Mouse (Mus musculus) limb, embryonic 11.5 days (tissue): ENCODE measurements around the gene Abca1. TPM values are rescaled to one million over a fixed set of nuclear protein-coding genes. Genes with fewer than 3 reads are reported as not detected.

ENCODE experiments used
- ATAC-seq: fragments of 200-750 bp; cut with Nextera tagmentation; 2 replicates; pipeline ENCODE4 v1.8.0; 2017; ENCODE audit warnings: low read depth; ENCODE audit not compliant: insufficient number of reproducible peaks, low FRiP score, low TSS enrichment
- DNase-seq: peaks from one replicate; pipeline ENCODE4 v3.0.0-alpha.2; 2015; ENCODE audit warnings: low spot score
- H3K27ac ChIP-seq: fragments of 300-500 bp; sonication (generic); replicated peaks from 2 replicates; pipeline ENCODE4 v1.5.1; 2014; ENCODE audit warnings: low read depth, mild to moderate bottlenecking, low read length
- H3K27me3 ChIP-seq: fragments of 300-500 bp; sonication (generic); 2 replicates; pipeline ENCODE4 v1.6.1; 2014; ENCODE audit warnings: mild to moderate bottlenecking, low read length, mixed read lengths; ENCODE audit not compliant: control insufficient read depth, insufficient read depth
- H3K36me3 ChIP-seq: fragments of 300-500 bp; sonication (generic); 2 replicates; pipeline ENCODE4 v1.6.1; 2014; ENCODE audit warnings: mild to moderate bottlenecking, low read length, moderate library complexity, mixed read lengths; ENCODE audit not compliant: control insufficient read depth, insufficient read depth
- H3K4me1 ChIP-seq: fragments of 300-500 bp; sonication (generic); 2 replicates; pipeline ENCODE4 v1.6.1; 2014; ENCODE audit warnings: low read length, mixed read lengths; ENCODE audit not compliant: control insufficient read depth, insufficient read depth
- H3K4me2 ChIP-seq: fragments of 300-500 bp; sonication (generic); 2 replicates; pipeline ENCODE4 v1.6.1; 2014; ENCODE audit warnings: low read depth, mild to moderate bottlenecking, moderate library complexity; ENCODE audit not compliant: severe bottlenecking
- H3K4me3 ChIP-seq: fragments of 300-500 bp; sonication (generic); 2 replicates; pipeline ENCODE4 v1.5.1; 2014; ENCODE audit warnings: low read depth, low read length
- H3K9ac ChIP-seq: fragments of 300-500 bp; sonication (generic); 2 replicates; pipeline ENCODE4 v1.6.1; 2014; ENCODE audit warnings: mild to moderate bottlenecking, low read length
- H3K9me3 ChIP-seq: fragments of 300-500 bp; sonication (generic); 2 replicates; pipeline ENCODE4 v1.6.1; 2016; ENCODE audit warnings: low read length; ENCODE audit not compliant: control insufficient read depth
- WGBS: fragments of 180-500 bp; shearing (Covaris S2); extraction: QIAGEN DNeasy Blood & Tissue Kit; methylation state at CpG from one replicate; pipeline ENCODE4 v1.1.7; 2014; 5-methylcytosine and 5-hydroxymethylcytosine counted together
- polyA plus RNA-seq: library from polyadenylated mRNA; unstranded; fragments of >200 nt; fragmentation: Nextera tagmentation; extraction: Ambion mirVana; gene quantifications from 2 replicates; pipeline ENCODE4 v1.2.1, GENCODE M21; 2014

Gene Abca1
- polyA plus RNA-seq, 1 experiment from 2014 or later: 4.5 TPM

- H3K36me3 ChIP-seq: peaks cover 9% of the 10 kb centered on the region; the same call in 1 of the 2 replicates
- H3K27me3 ChIP-seq: no peaks in the 10 kb centered on the region
These were observed 141.3 kb downstream of the Abca1 start for GRCm38 (mm10) chr4:53018392-53018791.

DNA sequence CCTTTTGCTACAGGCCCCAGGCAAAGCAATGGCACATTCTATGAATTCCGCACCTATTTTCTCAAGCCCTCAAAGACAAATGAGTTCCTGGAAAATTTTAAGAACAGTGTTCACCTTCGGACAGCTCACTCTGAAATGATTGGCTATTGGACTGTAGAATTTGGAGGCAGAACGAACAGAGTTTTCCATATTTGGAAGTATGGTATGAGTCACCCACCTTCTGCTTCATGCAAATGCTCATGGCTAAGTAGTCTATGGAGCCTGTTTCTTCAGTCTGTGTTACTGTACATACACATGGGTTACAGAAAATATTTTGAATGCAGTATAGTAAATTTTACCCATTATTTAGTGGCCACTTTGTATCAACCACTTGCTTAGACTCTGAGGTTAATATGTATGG is 144.7 kb downstream of the Abca1 start:
- WGBS: 96% methylated on average over 3 of the region's 3 CpGs
- peaks cover 9% of the 10 kb centered on the region; the same call in 1 of the 2 replicates for H3K36me3 ChIP-seq
- ATAC-seq: no peak

More at GRCm38 (mm10) chr4:53018392-53018791, 141.3 kb downstream of the Abca1 start:
- Histone ChIP-seq H3K9ac (no peak overlapping the region), H3K4me1 (no peaks in the 10 kb centered on the region), H3K27ac (no peak overlapping the region), H3K4me3 (no peak overlapping the region), H3K9me3 (no peaks in the 10 kb centered on the region), H3K4me2 (no peak overlapping the region)
- ATAC-seq (no peak), DNase-seq (no peak)
- WGBS: 95% methylated on average over 1 of the region's 1 CpGs

DNA sequence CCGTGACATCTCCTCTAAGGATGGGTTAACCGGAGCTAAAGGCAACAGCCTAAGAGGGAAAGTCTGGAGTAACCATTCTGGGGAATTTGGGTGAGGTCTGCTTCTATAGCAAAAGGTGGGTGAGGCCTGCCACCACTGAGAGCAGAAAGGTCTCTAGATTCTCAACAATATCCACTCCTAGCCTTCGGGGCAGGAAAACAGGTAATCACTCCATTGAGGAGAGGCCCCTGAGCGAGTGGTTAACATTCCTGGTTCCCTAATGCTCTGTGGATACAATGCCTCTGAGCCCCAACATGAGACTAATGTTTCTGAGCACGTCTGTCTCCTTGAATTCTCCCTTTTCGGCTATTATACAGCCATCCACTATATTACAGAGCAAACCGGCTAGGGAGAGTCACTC is 145.3 kb downstream of the Abca1 start:
- Histone ChIP-seq H3K9ac (no peak overlapping the region), H3K4me2 (no peak overlapping the region), H3K27me3 (no peaks in the 10 kb centered on the region), H3K9me3 (no peaks in the 10 kb centered on the region), H3K36me3 (peaks cover 9% of the 10 kb centered on the region; the same call in 1 of the 2 replicates), H3K27ac (no peak overlapping the region), H3K4me1 (no peaks in the 10 kb centered on the region), H3K4me3 (no peak overlapping the region)
- 90% methylated on average over 7 of the region's 7 CpGs for WGBS
- DNase-seq (peak; percentile 16), ATAC-seq (no peak)

More for the DNA sequence above, 144.7 kb downstream of the Abca1 start:
- Histone ChIP-seq H3K9me3 (no peaks in the 10 kb centered on the region), H3K4me3 (no peak overlapping the region), H3K27me3 (no peaks in the 10 kb centered on the region), H3K27ac (no peak overlapping the region), H3K4me1 (no peaks in the 10 kb centered on the region), H3K4me2 (no peak overlapping the region), H3K9ac (no peak overlapping the region)
- no peak for DNase-seq

DNA sequence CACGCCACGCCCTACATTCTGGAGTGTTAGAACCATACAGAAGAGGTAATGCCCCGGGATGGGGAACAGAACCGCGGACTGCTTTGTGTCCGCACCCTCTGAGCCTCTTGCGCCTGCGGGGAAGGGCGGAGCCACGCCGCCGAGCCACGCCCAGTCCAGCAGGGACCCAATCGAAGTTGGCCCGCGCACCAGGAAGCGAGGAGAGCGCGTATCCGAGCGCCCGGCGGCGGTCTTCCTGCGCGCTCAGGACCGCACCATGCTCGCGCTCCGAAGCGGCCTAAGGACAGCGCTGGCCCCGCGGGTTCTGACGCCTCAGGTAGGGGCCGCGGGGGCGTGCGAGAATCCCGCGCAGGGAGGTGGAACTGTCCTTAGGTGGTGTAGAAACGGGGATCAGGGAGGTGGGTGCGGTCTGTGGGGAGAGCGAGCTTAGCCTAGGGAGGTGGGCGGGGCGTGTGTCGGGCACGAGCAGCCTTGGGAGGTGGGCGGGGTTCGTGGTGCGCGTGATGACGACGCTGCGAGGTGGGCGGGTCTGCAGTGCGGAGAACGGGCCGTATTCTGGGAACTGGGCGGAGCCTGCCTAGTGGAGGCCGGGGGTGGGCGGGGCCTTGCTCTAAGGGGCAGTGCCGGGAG is 147.8 kb downstream of the Abca1 start, which contains the start of gene Nipsnap3b:
Nipsnap3b (plus strand) TSS at position 149 of the 630 bp plus-strand sequence.
- H3K4me1 ChIP-seq: no peaks in the 10 kb centered on the region
- peak within 1 kb of the TSS; percentile 63 for H3K4me2 ChIP-seq
- H3K4me3 ChIP-seq: peak within 1 kb of the TSS; percentile 52
- no peaks in the 10 kb centered on the region for H3K27me3 ChIP-seq
- under 1% methylated on average over 62 of the region's 63 CpGs for WGBS
- H3K36me3 ChIP-seq: peaks cover 3% of the 10 kb centered on the region; the same call in 1 of the 2 replicates
- H3K9ac ChIP-seq: peak within 1 kb of the TSS; percentile 49
- DNase-seq (peak; percentile 97), ATAC-seq (peak; percentile 96)
- H3K9me3 ChIP-seq: no peaks in the 10 kb centered on the region
- no peak within 1 kb of the TSS for H3K27ac ChIP-seq

DNA sequence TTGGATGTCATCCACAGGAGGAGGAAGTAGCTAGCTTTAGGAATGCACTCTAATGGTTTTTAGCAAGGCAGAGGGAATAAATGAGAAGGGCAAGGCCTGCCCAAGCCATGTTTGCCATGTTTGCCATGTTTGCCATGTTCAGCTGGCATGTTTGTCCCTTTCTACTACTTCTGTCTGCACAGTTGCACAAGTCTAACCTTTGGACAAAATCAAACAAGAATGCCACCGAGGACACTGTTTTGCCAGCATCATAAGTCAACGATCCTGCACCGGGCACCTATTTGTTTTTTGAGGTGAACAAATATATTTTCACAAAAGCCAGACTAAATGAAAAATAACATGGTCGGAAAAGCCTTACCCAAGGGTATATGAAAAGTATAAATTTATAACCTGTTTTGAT is 149.8 kb downstream of the Abca1 start:
- Histone ChIP-seq H3K9me3 (no peaks in the 10 kb centered on the region), H3K4me2 (no peak overlapping the region), H3K9ac (no peak overlapping the region), H3K27ac (no peak overlapping the region), H3K4me1 (no peaks in the 10 kb centered on the region), H3K4me3 (no peak overlapping the region), H3K36me3 (no peaks in the 10 kb centered on the region), H3K27me3 (no peaks in the 10 kb centered on the region)
- no peak for DNase-seq
- ATAC-seq: no peak
- 96% methylated on average over 4 of the region's 4 CpGs for WGBS

- 74% methylated on average over 4 of the region's 4 CpGs for WGBS
- DNase-seq: no peak
- H3K36me3 ChIP-seq: no peaks in the 10 kb centered on the region
- no peak for ATAC-seq
- no peak overlapping the region for H3K4me3 ChIP-seq
- no peak overlapping the region for H3K9ac ChIP-seq
- H3K27ac ChIP-seq: no peak overlapping the region
- H3K27me3 ChIP-seq: no peaks in the 10 kb centered on the region
- no peaks in the 10 kb centered on the region for H3K9me3 ChIP-seq
- no peaks in the 10 kb centered on the region for H3K4me1 ChIP-seq
- no peak overlapping the region for H3K4me2 ChIP-seq
These were observed 150.5 kb downstream of the Abca1 start for GRCm38 (mm10) chr4:53009183-53009582.

GRCm38 (mm10) chr4:53000154-53000553 is 159.5 kb downstream of the Abca1 start:
- H3K36me3 ChIP-seq: no peaks in the 10 kb centered on the region
- DNase-seq (no peak), ATAC-seq (no peak)
- no peak overlapping the region for H3K4me3 ChIP-seq
- 80% methylated on average over 8 of the region's 8 CpGs for WGBS
- no peaks in the 10 kb centered on the region for H3K9me3 ChIP-seq
- H3K27me3 ChIP-seq: no peaks in the 10 kb centered on the region
- no peak overlapping the region for H3K4me2 ChIP-seq
- no peaks in the 10 kb centered on the region for H3K4me1 ChIP-seq
- H3K27ac ChIP-seq: no peak overlapping the region
- H3K9ac ChIP-seq: no peak overlapping the region

DNA sequence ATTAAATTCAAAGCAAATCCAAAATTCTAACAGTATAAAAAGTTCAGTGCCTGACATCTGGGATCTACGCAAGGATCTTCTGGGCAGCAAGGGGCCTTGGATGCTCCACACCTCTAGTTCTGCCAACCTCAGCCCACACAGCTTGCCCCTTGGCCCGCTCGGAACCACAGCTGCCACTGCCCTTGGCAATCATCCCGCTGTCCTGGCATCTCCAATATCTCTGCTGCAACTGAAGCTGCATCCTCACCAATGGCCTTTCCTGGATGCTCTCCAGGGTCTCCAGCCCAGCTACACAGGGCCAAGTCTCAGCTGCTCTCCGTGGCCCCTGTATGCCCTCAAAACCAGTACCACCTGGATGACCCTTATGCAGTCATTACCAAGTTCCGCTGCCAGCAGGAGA is 160.2 kb downstream of the Abca1 start:
- H3K4me3 ChIP-seq: no peak overlapping the region
- H3K27ac ChIP-seq: no peak overlapping the region
- no peaks in the 10 kb centered on the region for H3K4me1 ChIP-seq
- WGBS: 95% methylated on average over 6 of the region's 6 CpGs
- no peak for DNase-seq
- no peaks in the 10 kb centered on the region for H3K27me3 ChIP-seq
- H3K9ac ChIP-seq: no peak overlapping the region
- no peak overlapping the region for H3K4me2 ChIP-seq
- no peaks in the 10 kb centered on the region for H3K9me3 ChIP-seq
- ATAC-seq: no peak
- no peaks in the 10 kb centered on the region for H3K36me3 ChIP-seq

- Histone ChIP-seq H3K9ac (no peak within 1 kb of the TSS), H3K27me3 (no peaks in the 10 kb centered on the region), H3K36me3 (no peaks in the 10 kb centered on the region; the same call in 1 of the 2 replicates), H3K4me2 (peak within 1 kb of the TSS; percentile 41), H3K4me1 (no peaks in the 10 kb centered on the region), H3K4me3 (no peak within 1 kb of the TSS), H3K27ac (no peak within 1 kb of the TSS), H3K9me3 (no peaks in the 10 kb centered on the region)
- ATAC-seq (peak; percentile 77), DNase-seq (peak; percentile 56)
- WGBS: 21% methylated on average over 12 of the region's 12 CpGs
These were observed 170.4 kb downstream of the Abca1 start, which contains the start of gene Nipsnap3a for GRCm38 (mm10) chr4:52989248-52989647. TSS of gene Nipsnap3a (plus strand) at chr4:52989272.
